Mouse (Mus musculus) CD4-positive naive resting alpha-beta T cell, adult 76 days (primary cell): ENCODE data around the gene St6galnac6. TPM values are rescaled to one million over a fixed set of nuclear protein-coding genes. Genes with fewer than 3 reads are reported as not detected.

ENCODE experiments used
- total RNA-seq: library from RNA; stranded (reverse); gene quantifications from one replicate; pipeline ENCODE4 v1.2.4, GENCODE M21; 2023

The St6galnac6 gene
- total RNA-seq = 4.1 TPM

DNA sequence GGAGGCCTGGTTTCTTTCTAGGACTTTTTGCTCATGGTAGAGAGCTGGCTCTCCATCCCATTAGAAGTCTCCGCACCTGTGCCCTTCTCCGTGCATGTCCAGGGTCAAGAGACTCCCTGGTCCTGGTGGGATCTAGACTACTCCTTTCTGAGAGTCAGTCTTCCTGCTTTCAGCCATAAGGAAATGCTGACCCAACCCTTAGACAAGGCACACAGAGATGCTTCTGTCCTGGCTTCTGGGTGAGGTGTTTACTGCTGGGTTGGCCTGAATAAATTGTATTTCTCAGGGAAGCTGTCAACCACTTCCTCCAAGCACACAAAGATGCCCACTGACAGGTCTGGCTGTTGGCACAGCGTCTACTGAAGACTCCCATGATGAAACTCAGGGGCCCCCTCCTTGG, at the start of gene St6galnac6:
TSS of gene St6galnac6 (plus strand) at position 301 of the 400 bp plus-strand sequence.

DNA sequence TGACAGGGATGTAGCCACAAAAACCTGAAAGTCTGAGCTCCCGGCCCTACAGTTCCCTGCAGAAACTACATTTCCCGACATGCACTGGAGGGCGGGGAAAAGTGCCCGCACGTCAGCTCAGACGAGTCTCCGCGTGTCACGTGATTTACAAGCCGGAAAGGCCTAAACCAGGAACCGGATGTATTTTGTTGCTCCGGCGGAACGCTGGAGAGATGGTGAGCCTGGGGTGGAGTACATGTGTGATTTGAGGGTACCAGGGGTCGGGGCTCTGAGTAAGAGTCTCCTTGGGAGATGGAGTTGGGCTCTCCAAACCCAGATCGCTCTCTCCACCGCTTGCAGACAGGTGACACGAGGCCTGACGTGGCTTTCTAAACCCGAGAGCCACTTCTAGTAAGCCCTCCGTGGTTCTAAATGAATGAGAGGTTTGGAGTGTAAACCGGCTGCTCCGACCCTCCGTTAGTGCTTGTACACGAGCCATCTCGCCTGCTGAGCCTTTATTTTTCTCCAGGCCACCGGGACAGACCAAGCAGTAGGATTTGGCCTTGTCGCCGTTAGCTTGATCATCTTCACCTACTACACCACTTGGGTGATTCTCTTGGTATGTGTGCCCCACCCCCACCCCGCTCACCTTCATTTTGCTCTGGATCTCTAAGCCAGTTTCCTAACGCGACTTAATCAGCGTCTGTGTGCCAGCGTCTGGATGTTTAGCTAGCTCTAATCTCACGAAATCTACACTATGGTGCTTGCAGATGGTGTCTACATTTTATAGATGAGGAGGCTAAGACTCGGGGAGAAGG, 28.6 kb upstream of the St6galnac6 start, which contains the start of gene Dpm2:
TSS of gene Dpm2 (plus strand) at position 161 of the 797 bp plus-strand sequence.

DNA sequence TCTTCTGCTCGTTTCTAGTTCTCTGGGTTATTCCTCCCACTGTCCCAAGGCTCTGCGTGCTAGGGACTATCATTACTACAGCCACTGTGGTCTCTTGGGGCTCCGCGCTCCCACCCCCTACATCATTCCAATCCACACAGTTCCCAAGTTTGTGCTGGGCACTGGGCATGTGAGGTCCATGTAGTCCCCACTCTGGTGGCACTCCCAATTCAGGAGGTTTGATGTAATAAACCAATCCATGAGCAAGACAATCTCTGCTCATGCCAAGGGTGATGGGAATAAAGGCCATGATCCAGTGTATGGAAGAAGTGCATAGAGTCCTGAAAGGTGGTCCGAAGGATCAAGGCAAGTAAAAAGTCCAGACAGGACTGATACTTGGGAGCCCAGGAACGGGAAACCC, 25.0 kb upstream of the St6galnac6 start, which contains the start of gene Pip5kl1:
TSS of gene Pip5kl1 (plus strand) at position 301 of the 400 bp plus-strand sequence.

DNA sequence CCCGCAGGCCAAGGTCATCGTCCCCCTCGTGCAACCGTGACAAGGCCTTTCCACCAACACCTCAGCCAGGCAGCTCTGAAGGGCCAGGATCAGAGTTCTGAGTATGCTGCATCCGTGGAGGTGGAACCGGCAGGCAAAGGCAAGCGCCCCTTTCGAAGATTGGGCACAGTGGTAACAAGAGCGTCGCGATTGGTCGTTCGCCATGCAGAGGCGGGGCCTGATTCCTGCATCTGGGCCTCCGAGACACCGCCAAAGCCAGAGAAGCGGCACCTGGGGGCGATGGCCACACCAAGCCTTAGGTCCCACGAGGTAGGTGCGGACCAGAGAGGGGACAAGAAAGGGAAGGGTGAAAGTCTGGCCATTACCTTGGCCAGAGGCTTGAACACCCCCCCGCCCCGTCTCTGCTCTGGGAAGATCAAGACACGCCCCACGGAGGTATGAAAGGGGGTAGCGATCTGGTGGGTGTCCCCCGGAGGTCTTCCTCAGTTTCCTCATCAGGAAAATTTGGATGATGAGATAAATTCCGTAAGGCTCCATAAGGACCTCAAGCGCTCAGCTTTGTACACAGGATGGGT, 23.8 kb upstream of the St6galnac6 start, which contains the start of gene 9430097D07Rik:
TSS of gene 9430097D07Rik (minus strand) at position 99 of the 575 bp plus-strand sequence.

DNA sequence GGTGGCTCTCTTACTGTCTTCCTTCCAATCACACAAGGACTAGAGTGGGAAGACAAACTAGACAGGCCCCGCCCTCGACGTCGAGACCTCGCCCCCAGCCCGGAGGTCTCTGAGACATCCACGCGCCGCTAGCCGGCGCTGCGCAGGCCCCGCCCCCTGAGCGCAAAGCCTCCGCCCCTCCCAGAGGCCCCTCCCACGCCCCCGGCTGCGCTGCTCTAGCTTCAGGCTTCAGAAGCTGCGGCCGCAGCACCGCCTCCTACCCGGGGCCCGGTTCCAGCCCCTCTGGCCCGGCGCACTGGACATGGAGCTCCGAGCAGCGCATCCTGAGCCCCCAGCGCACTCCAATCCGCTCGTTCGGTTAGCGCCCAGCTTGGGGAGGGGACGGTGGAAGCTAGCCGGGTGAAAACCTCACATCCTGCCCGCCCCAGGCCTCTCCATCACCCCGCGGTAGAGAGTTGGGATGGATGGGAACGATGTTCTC, 12.6 kb upstream of the St6galnac6 start, which contains the start of gene St6galnac4:
TSS of gene St6galnac4 (plus strand) at position 225 of the 481 bp plus-strand sequence.

DNA sequence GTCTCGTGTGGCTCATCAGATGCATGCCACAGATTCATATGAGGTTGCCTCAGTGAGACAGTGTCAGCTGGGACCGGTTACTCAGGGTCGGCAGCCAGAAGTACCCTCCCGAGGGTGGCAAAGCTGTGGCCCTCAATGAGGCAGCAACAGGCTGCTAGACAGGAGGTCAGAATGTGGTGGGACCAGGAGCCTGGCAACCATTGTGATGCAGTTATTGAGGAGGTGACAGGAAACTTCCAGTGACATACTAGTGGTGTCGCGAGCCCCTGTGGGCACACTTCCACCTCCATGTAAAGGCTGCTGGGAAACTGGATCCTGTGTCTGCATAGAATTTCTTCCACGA, 22.0 kb downstream of the St6galnac6 start, which contains the start of gene Ak1:
TSS of gene Ak1 (plus strand) at position 242 of the 343 bp plus-strand sequence.

DNA sequence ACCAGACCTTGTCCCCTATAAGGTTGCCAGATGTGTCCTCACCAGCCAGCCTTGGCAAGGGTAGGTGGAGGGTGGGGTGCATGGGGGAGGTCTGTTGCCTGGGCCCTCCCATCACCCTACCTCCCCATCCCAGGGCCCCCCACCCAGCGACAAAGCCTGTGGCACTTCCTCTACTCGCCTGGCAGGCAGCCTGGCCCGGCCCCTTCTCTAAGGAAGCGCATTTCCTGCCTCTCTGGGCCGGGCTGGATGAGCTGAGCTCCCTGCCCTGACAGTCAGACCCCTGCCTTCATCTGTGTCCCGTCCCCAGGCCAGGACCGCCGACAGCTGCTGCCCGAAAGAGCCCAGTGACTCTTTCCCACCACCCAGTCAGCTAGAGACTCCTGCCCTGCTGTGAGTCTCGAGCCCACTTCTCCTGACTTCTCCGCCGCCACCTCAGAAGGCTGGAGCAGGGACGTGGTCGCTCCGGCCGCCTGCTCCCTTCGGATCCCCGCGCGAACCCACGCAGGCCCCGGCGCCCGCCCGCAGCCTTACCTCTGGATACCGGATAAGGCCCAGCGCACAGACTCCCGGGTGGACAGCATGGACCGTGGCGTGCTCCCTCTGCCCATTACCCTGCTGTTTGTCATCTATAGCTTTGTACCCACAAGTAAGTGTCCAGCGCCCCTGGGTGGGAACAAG, 47.0 kb downstream of the St6galnac6 start, which contains the start of gene Eng:
TSS of gene Eng (plus strand) at position 217 of the 678 bp plus-strand sequence.

Other genes starting within 250 kb of the St6galnac6 start
- 93.7 TPM for gene Ciz1, start 247.4 kb upstream of the St6galnac6 start, total RNA-seq
- gene Dnm1, start 246.4 kb upstream of the St6galnac6 start, total RNA-seq = not detected
- 23.4 TPM for gene 1110008P14Rik, start 217.8 kb upstream of the St6galnac6 start, total RNA-seq
- 2.8 TPM for gene Lcn2, start 211.5 kb upstream of the St6galnac6 start, total RNA-seq
- gene Ptges2, start 203.8 kb upstream of the St6galnac6 start, total RNA-seq = 6.2 TPM
- gene Naif1, start 149.3 kb upstream of the St6galnac6 start, total RNA-seq = 6.5 TPM
- gene Slc25a25, start 148.3 kb upstream of the St6galnac6 start, total RNA-seq = 108 TPM
- 163 TPM for gene Fam102a, start 64.4 kb upstream of the St6galnac6 start, total RNA-seq
- 50.7 TPM for gene Dpm2, start 28.9 kb upstream of the St6galnac6 start, total RNA-seq
- 0.76 TPM for gene Pip5kl1, start 24.9 kb upstream of the St6galnac6 start, total RNA-seq
- not detected for gene 9430097D07Rik, start 24.0 kb upstream of the St6galnac6 start, total RNA-seq
- 18.8 TPM for gene St6galnac4, start 12.6 kb upstream of the St6galnac6 start, total RNA-seq
- gene Ak1, start 22.0 kb downstream of the St6galnac6 start, total RNA-seq = not detected
- gene Eng, start 46.9 kb downstream of the St6galnac6 start, total RNA-seq = 3.4 TPM
- 26.7 TPM for gene Fpgs, start 104.4 kb downstream of the St6galnac6 start, total RNA-seq
- gene Cdk9, start 113.4 kb downstream of the St6galnac6 start, total RNA-seq = 92.9 TPM
- gene Sh2d3c, start 121.3 kb downstream of the St6galnac6 start, total RNA-seq = 81.0 TPM
- not detected for gene 6330409D20Rik, start 141.3 kb downstream of the St6galnac6 start, total RNA-seq
- gene Tor2a, start 157.5 kb downstream of the St6galnac6 start, total RNA-seq = 26.4 TPM
- 0.21 TPM for gene Ttc16, start 175.9 kb downstream of the St6galnac6 start, total RNA-seq
- gene Ptrh1, start 176.1 kb downstream of the St6galnac6 start, total RNA-seq = 3.8 TPM
- gene Cfap157, start 184.7 kb downstream of the St6galnac6 start, total RNA-seq = not detected
- 1.3 TPM for gene Stxbp1, start 247.5 kb downstream of the St6galnac6 start, total RNA-seq